Mouse (Mus musculus): ENCODE measurements around the gene Cd59b.
"Not testable (repeated sequence)": the region's sequence is repeated elsewhere in the genome, so short reads cannot be mapped to it uniquely, and the experiment has no call there.

The Cd59b gene

GRCm38 (mm10) chr2:104114898-104115297, 45.2 kb downstream of the Cd59b start:
- DNase-seq (ENCODE audit: extremely low spot score, low read depth, low spot score), result no peak

- not testable (repeated sequence) for DNase-seq (ENCODE audit: extremely low spot score, low read depth, low spot score)
These were observed 47.5 kb downstream of the Cd59b start for GRCm38 (mm10) chr2:104117173-104117572.

- no peak for DNase-seq (ENCODE audit: extremely low spot score, low read depth, low spot score)
These were observed 49.4 kb downstream of the Cd59b start for GRCm38 (mm10) chr2:104119097-104119496.

- no peak for DNase-seq (ENCODE audit: extremely low spot score, low read depth, low spot score)
These were observed 50.7 kb downstream of the Cd59b start for GRCm38 (mm10) chr2:104120312-104120711.

GRCm38 (mm10) chr2:104121681-104122504, 52.2 kb downstream of the Cd59b start:
- DNase-seq (ENCODE audit: extremely low spot score, low read depth, low spot score), result no peak

GRCm38 (mm10) chr2:104122505-104123378, 53.1 kb downstream of the Cd59b start, which contains the start of gene A930018P22Rik:
A930018P22Rik (plus strand) TSS chr2:104122769.
- DNase-seq (ENCODE audit: extremely low spot score, low read depth, low spot score), result peak; percentile 56

GRCm38 (mm10) chr2:104123540-104123939, 53.9 kb downstream of the Cd59b start:
- no peak for DNase-seq (ENCODE audit: extremely low spot score, low read depth, low spot score)

GRCm38 (mm10) chr2:104124071-104124470, 54.4 kb downstream of the Cd59b start:
- DNase-seq (ENCODE audit: extremely low spot score, low read depth, low spot score), result no peak

- no peak for DNase-seq (ENCODE audit: extremely low spot score, low read depth, low spot score)
These were observed 59.3 kb downstream of the Cd59b start for GRCm38 (mm10) chr2:104128803-104129531.

GRCm38 (mm10) chr2:104130165-104130564, 60.5 kb downstream of the Cd59b start:
- no peak for DNase-seq (ENCODE audit: extremely low spot score, low read depth, low spot score)

GRCm38 (mm10) chr2:104130969-104131368, 61.3 kb downstream of the Cd59b start:
- no peak for DNase-seq (ENCODE audit: extremely low spot score, low read depth, low spot score)

- no peak for DNase-seq (ENCODE audit: extremely low spot score, low read depth, low spot score)
These were observed 62.7 kb downstream of the Cd59b start for GRCm38 (mm10) chr2:104132266-104132859.

- DNase-seq (ENCODE audit: extremely low spot score, low read depth, low spot score), result no peak
These were observed 63.6 kb downstream of the Cd59b start for GRCm38 (mm10) chr2:104133042-104133810.

GRCm38 (mm10) chr2:104134150-104135056, 64.8 kb downstream of the Cd59b start:
- peak; percentile 86 for DNase-seq (ENCODE audit: extremely low spot score, low read depth, low spot score)

- no peak for DNase-seq (ENCODE audit: extremely low spot score, low read depth, low spot score)
These were observed 66.3 kb downstream of the Cd59b start for GRCm38 (mm10) chr2:104135920-104136319.
